Mouse (Mus musculus): Measurements from ENCODE around the gene Auts2. TPM values are rescaled to one million over a fixed set of nuclear protein-coding genes. Genes with fewer than 3 reads are reported as not detected.

Auts2 gene
- total RNA-seq, 2 experiments from 2014 or later: 40.8 to 53.0 TPM

- DNase-seq: no peak
- intact Hi-C loops (cut with DNase I): no loop called here
Measured at GRCm38 (mm10) chr5:131869711-131870499, 673.2 kb downstream of the Auts2 start.

DNA sequence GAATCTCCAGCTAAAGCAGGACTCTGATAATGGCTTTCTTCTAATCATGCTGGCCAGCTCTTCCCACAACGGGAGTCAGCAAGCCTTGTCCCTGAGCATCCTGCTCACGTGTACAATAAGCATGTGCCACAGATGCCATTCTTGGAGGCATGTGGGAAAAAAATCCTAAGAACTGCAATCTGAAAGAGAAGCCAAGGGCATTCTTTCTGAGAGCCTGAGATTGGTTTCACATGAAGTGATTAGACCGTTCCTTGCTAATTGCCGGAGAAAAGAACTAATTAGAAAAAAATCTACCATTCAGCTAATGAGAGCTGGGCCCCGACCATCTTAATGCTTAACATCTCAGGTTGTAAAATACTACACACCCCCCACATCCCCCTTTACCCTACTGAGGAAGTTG is 677.9 kb downstream of the Auts2 start:
- no peak for DNase-seq
- intact Hi-C loops (cut with DNase I): no loop called here

- intact Hi-C loops (cut with DNase I): no loop called here
- DNase-seq: no peak
Measured at GRCm38 (mm10) chr5:131857976-131858375, 685.2 kb downstream of the Auts2 start.

- peak; percentile 67 to 72 for DNase-seq
- intact Hi-C loops (cut with DNase I): no loop called here
Measured at GRCm38 (mm10) chr5:131855358-131855757, 687.8 kb downstream of the Auts2 start.

DNA sequence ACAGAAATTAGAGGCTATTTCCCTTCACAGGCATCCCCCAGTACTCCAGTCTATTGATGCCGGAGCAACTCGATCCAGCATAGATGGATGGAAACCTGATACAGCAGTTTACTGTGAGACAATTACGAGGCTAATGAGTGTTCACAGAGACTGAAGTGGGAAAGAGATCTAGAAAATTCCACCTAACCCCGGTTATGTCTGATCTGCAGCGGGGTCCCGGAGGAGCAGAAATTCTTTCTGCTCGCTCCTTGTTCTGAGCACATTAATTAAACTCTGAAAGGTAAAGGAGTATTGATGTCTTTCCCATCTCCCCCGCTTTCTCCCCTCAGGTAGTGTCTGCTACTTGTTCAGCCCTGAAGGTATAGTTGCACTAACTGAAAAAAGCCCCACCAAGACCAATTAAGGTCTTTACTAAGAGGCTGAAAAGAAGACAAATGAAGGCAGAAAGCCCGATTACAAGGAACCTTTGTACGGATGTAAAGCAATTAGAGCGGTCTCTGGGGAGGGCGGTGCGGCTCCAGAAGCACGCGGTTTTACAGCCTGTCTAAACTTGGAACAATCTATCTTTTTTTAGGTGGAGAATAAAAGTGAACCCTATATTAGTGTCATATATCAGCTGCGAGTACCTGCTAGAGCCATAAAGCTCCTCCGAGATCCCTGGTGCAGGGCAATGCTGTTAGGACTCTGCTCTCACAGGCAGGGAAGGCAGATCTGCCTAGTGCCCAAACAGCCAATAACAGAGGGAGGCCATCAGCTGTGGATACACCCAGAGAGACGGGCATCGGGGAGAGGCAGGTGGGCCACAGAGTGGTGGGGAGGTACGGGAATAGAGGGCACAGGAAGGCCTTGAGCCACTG is 691.3 kb downstream of the Auts2 start:
- no peak for DNase-seq
- intact Hi-C loops (cut with DNase I): no loop called here

- intact Hi-C loops (cut with DNase I): no loop called here
- DNase-seq: no peak
Measured at GRCm38 (mm10) chr5:131850632-131851335, 692.4 kb downstream of the Auts2 start.

GRCm38 (mm10) chr5:131849644-131850043 is 693.5 kb downstream of the Auts2 start:
- no peak for DNase-seq
- intact Hi-C loops (cut with DNase I): no loop called here

DNA sequence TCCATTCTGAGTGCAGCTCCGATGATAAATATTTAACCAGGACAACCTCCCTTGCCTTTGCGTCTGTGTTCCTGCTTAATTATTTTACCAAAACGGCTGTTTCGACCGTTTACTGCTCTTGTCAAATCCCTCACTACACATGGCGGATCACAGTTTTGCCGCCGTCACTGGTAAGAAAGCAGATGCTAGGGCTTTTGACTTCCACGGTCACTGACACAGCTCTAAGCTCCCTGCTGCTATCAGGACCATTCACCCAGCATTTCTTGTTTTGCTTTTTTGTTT is 698.7 kb downstream of the Auts2 start:
- no peak for DNase-seq
- intact Hi-C loops (cut with DNase I): no loop called here

DNA sequence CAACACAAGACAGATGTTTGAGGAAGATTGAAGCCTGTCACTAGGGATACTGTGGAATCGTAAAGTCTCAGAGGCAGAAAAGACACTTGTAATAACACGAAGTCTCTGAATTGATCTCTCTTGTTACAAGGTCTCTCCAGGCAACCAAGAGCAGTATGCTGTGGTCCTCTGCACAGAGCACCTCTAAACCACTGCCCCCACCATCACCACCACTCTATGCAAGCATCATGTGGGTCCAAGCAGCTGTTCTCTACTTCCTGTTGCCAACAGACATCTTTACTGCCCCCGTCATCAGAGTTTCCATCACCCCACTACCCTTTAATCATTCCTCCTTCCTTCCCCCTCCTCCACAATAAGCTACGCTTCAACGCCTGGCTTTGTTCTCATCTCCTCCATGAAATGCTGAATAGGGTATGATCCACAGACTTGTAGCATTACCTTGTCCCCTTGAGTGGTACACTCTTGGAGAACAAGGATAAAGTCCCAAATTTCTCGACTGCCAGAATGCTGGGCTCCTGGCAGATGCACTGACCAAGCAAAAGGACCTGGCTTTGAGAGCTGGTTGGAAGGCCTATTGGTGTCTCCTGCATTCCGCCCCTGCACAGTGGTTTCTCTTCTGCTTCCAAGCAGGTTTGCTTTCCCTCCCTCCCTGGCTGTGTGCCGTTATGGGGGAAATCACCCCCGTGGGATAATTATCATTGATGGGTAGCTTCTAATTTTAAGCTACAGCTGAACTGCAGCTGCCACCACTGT is 699.2 kb downstream of the Auts2 start:
- no peak for DNase-seq
- intact Hi-C loops (cut with DNase I): no loop called here

DNA sequence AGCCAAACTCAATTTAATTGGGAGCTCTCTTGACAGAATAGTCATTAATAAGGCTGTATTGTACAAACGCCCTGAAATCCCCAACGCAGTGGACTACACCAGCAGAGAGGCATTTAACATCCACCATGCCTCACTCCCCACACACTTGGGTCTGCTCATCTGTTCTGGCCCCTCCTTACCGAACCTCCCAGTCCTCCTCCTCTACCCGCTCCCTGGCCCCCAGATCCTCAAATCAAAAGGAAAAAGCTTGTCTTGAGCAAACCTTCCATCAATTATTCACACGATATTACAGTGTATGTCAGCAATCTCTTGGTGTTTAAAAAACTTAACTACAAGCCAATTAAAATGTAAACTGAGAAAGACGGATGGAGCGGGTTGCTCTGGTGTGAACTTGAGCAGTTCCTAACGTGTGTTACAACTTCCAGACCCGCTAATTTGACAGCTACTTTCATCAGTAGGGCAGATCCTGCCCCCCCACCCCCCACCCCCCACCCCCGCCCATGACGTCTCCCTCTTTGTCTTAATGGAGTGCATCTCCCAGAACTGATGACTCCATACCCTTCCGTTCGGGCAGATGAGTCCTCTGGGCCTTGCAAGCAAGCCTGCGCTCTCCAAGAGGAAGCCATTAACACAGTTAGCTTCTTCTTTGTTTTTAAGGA is 703.4 kb downstream of the Auts2 start:
- DNase-seq: no peak
- intact Hi-C loops (cut with DNase I): no loop called here

GRCm38 (mm10) chr5:131839023-131839422 is 704.1 kb downstream of the Auts2 start:
- no peak for DNase-seq
- intact Hi-C loops (cut with DNase I): no loop called here

- intact Hi-C loops (cut with DNase I): no loop called here
- no peak for DNase-seq
Measured at GRCm38 (mm10) chr5:131838064-131838463, 705.1 kb downstream of the Auts2 start.

- no peak for DNase-seq
- intact Hi-C loops (cut with DNase I): no loop called here
Measured at GRCm38 (mm10) chr5:131836014-131836735, 707.0 kb downstream of the Auts2 start.

GRCm38 (mm10) chr5:131832891-131833876 is 710.0 kb downstream of the Auts2 start:
- intact Hi-C loops (cut with DNase I): no loop called here
- no peak for DNase-seq

- intact Hi-C loops (cut with DNase I): no loop called here
- DNase-seq: no peak
Measured at GRCm38 (mm10) chr5:131830111-131830510, 713.0 kb downstream of the Auts2 start.

DNA sequence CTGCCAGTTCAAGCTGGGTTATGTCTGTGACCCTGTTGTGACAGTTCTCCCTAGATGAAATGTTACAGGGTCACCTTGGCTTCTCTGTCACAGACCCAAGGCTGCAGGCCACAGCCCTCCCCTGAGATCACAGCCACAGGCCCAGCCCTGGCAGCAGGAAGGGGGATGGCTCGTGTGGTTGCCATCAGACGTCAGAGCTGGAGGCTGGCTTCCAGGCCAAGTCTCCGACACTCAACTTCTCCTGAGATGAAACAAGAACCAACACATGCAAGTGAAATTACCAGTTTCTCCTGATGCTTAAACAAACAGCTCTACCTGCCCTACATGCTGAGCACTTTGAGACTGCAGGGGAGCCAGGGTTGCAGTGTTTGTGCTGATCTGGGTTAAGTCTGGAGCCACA is 713.9 kb downstream of the Auts2 start:
- intact Hi-C loops (cut with DNase I): no loop called here
- peak; percentile 44 to 48 for DNase-seq

DNA sequence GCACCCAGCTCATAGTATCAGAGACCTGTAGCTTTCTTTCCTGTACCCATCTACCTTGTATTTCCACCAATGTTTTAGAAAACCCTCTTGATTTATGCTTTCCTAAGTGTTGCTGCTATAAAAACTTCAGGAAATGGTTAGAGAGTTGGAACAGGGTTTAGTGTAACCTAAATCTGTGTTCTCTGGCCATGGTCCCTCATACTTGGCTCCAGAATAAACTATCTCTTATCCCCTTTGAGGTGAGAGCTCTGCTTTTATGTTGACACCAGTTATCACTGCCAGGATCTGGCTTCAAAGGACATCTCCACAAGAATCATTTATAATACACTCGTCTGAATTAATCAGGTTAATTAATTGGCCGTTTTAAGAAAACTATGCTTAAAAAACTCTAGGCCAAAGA is 714.5 kb downstream of the Auts2 start:
- intact Hi-C loops (cut with DNase I): no loop called here
- no peak for DNase-seq
